Mouse (Mus musculus): ENCODE data around the gene Aspn.

Gene Aspn

DNA sequence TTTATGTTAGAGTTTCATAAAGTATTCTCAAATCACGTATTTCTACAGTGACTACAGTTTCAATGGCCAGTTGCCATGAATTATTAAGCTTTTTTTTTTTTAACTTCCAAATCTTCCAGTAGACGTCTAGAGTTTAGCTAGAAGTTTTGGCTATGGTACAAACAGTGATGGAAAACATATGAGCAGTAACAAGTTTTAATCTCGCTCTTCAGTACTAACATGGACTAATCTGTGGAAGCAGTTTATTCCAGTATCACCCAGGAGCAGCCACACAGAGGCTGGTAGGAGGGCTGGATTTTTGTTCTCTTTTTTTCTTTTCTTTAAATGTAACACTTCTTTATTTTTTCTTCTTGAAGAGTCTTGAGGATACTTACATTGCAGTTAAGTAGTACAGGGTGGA is at the start of gene Aspn:
Aspn (plus strand) TSS at position 165 of the 400 bp plus-strand sequence.
- no peak for DNase-seq (ENCODE audit: low spot score)

- DNase-seq (ENCODE audit: low spot score): no peak
Measured at GRCm38 (mm10) chr13:49504510-49504909, 39.7 kb upstream of the Aspn start, which contains the start of gene Ecm2. Ecm2 (plus strand) TSS chr13:49504810.

- no peak for DNase-seq (ENCODE audit: low spot score)
Measured at GRCm38 (mm10) chr13:49505776-49506175, 38.5 kb upstream of the Aspn start.

- DNase-seq (ENCODE audit: low spot score): no peak
Measured at GRCm38 (mm10) chr13:49507176-49507575, 37.1 kb upstream of the Aspn start.

DNA sequence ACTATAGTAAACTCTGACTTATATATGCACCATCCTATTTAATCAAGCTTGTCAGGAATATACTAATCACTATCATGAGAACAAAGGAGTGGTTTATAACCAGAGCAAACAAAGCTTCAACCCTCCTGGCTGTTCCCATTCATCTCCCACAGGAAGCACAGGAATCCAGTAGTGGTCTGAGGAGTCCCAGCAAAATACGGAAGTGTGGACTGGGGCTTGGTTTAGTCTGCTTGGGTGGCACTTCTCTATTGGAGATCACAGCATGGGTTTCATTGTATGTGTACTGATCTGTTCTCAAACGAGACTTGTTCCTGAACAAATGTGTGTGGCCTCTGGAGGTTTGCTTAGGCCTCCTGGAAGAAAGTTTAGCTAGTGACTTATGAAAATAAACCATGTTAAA is 25.5 kb upstream of the Aspn start:
- peak; percentile 10 for DNase-seq (ENCODE audit: low spot score)

- DNase-seq (ENCODE audit: low spot score): no peak
Measured at GRCm38 (mm10) chr13:49526235-49526634, 18.0 kb upstream of the Aspn start.

GRCm38 (mm10) chr13:49530636-49531035 is 13.6 kb upstream of the Aspn start:
- no peak for DNase-seq (ENCODE audit: low spot score)

GRCm38 (mm10) chr13:49536946-49537345 is 7.3 kb upstream of the Aspn start:
- no peak for DNase-seq (ENCODE audit: low spot score)

DNA sequence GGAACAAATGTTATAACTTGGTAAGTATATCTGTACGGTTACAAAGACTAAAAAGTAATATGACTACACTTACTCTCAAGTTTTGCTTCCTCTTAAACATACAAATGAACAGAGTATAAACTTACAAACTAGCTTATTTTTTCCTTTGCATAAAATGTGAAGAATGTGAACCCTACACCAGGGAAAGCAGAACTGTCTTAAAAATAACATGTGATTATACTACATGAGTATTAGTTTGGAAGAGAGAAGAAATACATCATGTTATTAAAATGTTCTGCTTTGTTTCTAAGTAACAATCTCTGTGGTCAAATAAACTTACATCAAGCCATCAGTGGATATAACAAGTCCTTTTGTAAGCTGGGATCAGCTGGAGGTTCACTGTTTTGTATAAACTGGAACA is 5.5 kb upstream of the Aspn start:
- DNase-seq (ENCODE audit: low spot score): no peak

- no peak for DNase-seq (ENCODE audit: low spot score)
Measured at GRCm38 (mm10) chr13:49545646-49546045, 1.4 kb downstream of the Aspn start.

DNA sequence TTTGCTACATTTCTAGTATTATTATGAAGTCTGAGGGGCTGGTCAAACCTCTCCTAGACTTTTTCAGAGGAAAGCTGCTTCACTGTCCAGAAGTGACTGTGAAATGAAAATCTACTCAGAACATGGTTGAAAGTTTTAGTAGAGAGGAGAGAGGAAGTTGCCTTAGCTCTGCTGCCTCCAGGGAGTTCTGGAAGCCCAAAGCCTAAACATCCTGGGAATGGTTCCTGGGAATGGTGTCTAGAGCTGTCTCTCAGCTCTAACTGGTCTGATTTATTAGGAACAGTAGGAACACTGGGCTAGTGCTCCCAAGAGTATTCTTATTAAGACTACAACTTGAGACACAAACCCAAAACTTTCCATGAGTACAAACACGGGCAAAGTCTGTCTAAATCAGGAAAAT is 2.3 kb downstream of the Aspn start:
- DNase-seq (ENCODE audit: low spot score): no peak

GRCm38 (mm10) chr13:49547563-49548150 is 3.4 kb downstream of the Aspn start:
- DNase-seq (ENCODE audit: low spot score): no peak

DNA sequence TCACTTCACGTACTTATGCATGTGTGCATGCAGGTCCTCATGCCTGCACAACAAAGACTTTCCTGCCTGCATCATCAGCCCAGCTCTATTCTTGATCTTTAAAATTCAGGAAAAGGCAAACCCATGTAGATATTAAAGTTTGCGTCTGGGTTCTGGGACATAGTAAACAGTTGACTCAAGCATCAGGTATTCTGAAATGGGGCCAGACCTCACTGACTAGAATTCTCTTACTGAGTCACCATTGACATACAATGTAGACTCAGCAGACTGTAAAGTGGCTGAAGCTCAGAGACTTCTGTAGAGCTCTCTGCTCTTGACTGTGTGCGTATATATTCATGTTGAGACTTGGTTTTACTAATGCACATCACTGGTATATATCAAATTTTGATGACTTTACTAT is 5.4 kb downstream of the Aspn start:
- no peak for DNase-seq (ENCODE audit: low spot score)

- DNase-seq (ENCODE audit: low spot score): no peak
Measured at GRCm38 (mm10) chr13:49554519-49554918, 10.3 kb downstream of the Aspn start.

DNA sequence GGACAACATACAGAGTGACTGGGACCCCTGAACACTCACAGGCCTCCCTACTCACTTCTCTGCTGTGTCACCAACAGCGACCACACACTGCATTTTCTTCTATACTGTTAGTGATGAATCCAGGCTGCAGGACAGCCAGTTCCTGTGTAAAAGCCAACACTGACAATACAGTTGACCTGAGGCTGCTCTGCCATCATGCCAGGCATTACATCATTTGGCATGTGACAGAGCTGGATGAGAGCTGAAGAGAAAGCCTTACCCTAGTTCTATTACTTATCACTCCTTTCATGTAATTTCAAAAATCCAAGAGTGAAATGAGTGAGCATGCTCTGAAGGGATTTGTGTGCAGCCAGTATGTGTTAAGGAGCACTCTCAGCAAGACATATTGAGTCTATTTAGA is 12.0 kb downstream of the Aspn start:
- DNase-seq (ENCODE audit: low spot score): no peak

- DNase-seq (ENCODE audit: low spot score): no peak
Measured at GRCm38 (mm10) chr13:49556924-49557323, 12.7 kb downstream of the Aspn start.

DNA sequence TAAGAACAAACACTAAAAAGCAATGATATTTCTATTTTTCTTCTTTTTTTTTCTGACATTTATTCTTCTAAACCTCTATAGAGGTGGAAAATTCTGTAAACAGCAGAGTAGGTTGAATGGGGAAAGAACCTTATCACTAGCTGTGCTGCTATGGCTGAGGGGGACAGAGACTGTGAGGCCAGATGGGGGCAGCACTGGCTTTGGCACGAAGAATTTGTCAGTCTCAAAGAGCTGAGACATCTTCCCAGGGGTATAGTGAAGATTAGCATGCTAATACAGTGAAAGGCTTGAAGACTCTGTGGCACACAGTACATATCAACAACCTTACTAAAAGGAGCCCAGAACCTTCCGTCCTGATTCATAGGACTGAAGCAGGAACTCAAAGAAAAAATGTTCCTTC is 14.9 kb downstream of the Aspn start:
- DNase-seq (ENCODE audit: low spot score): peak; percentile 36

DNA sequence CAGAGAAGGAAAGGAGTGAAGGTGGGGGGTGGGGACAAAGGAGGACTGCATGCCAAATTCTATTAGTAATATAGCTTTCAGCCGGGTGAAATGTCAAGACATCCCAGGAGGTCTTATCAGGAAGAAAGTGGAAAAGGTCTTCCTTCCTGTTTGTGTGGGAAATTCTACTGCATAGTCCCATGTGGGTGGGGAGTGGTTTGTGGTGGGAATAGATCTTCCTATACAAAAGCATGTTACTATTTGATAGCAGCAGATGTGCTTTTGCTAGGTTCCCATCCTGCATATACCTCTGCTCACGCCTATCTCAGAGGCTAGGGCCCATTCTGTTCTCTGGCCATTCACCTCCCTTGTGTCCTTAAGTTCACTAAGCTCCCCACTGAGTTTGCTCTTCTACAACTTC is 16.6 kb downstream of the Aspn start:
- no peak for DNase-seq (ENCODE audit: low spot score)

GRCm38 (mm10) chr13:49564347-49564746 is 20.1 kb downstream of the Aspn start:
- no peak for DNase-seq (ENCODE audit: low spot score)

DNA sequence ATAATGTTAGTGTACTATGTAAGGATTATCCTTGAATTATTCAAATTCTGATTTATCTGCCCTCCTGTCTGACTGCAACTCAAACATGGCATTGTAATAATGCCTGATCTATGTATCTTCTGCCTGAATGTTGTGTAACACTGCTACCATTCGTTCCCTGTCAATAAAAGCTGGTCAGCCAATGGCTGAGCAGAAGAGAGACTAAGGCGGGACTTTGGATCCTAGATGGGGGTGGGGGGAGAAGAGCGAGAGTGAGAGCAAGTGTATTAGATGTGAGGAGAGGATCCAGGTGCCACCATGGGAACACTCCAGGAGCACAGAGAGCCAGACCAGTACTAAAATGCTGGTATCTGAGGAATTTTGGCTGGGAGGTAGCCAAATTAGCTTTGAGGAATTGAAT is 26.1 kb downstream of the Aspn start:
- DNase-seq (ENCODE audit: low spot score): no peak

- DNase-seq (ENCODE audit: low spot score): no peak
Measured at GRCm38 (mm10) chr13:49571418-49571817, 27.2 kb downstream of the Aspn start.

GRCm38 (mm10) chr13:49581541-49582530 is 37.6 kb downstream of the Aspn start, which contains the start of gene Omd:
Omd (plus strand) TSS chr13:49582462.
- peak; percentile 29 for DNase-seq (ENCODE audit: low spot score)

GRCm38 (mm10) chr13:49583859-49584258 is 39.6 kb downstream of the Aspn start:
- no peak for DNase-seq (ENCODE audit: low spot score)
